9 mouse cellular contexts compared by ENCODE assay signal in the genomic region with DNA sequence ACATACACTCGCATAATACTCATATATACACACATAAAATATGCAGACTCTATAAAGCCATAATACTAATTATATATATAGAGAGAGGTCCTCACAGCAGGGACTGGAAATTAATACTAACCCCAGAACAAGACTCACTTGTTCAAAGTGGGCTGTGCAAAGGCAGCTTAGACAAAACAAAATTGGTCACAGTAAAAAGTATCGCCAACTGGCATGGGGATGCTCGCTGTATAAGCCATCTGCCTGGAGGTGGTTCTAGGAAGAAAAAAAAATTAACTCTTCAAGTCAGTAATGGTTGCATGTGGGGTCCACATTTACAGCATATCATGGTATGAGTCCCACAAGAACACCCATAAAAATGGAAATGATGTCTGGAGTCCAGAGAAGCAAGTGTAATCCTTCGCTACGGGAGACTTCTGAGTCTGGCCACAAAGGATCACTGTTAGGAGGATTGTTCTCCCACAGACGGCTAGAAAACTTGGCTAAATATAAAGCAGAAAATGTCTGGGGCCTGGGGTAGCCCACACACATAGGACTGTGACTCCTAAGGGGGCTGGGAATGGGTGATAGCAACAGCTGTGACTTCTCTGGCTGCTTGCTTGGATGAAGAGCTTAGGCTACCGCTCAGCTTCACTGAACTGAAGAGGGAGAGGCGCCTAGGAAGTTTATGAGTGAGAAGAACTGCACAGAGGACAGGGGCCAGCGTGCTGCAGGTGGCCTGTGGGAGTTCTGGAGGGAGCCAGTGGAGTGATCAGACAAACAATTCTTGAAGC. TPM values are rescaled to one million over a fixed set of nuclear protein-coding genes. Genes with fewer than 3 reads are reported as not detected.
A peak's percentile ranks its signal among the peaks of the same experiment; 100 is the strongest.
DNase-seq lines count a peak whose midpoint lies in the region; ATAC-seq and TF ChIP-seq lines count a peak whose summit lies in the region.
"Had no signal": no experiment of that assay in that cellular context is flagged by ENCODE, and none has a peak within 500 bp of the region (broad histone marks: within the 10 kb centered on the region; RNA-seq: fewer than 3 reads in every experiment).

No protein-coding gene starts in this region.

- H3K36me3 ChIP-seq in embryonic facial prominence, embryonic 13.5 days = no peaks in the 10 kb centered on the region
- no peaks in the 10 kb centered on the region for H3K36me3 ChIP-seq in limb, embryonic 13.5 days

- no peaks in the 10 kb centered on the region for H3K9me3 ChIP-seq in embryonic facial prominence, embryonic 13.5 days
- H3K9me3 ChIP-seq in limb, embryonic 13.5 days = no peaks in the 10 kb centered on the region

- peak; percentile 66 for DNase-seq in kidney, postnatal 10 days
- DNase-seq in kidney, postnatal 14 days = no peak
- DNase-seq in brain, embryonic 14.5 days (ENCODE audit: low read depth) = peak; percentile 48
- no peak for DNase-seq in adrenal gland, adult 2 months
- DNase-seq in yolk sac, embryonic 10.5 days (ENCODE audit: low spot score) = no peak
- DNase-seq: embryo, embryonic 11 days; gastrocnemius, postnatal 25 days had no signal

- H3K27me3 ChIP-seq in embryonic facial prominence, embryonic 13.5 days = no peaks in the 10 kb centered on the region; the same call in 1 of the 2 replicates
- H3K27me3 ChIP-seq in limb, embryonic 13.5 days = no peaks in the 10 kb centered on the region

- WGBS in embryonic facial prominence, embryonic 13.5 days = 56% methylated on average over 9 of the region's 9 CpGs
- WGBS in limb, embryonic 13.5 days = 43% methylated on average over 9 of the region's 9 CpGs

- H3K4me2 ChIP-seq in embryonic facial prominence, embryonic 13.5 days = no peak overlapping the region
- 0 out of 2 replicates have a peak overlapping the region, but pooled peaks have one; percentile 2 for H3K4me2 ChIP-seq in limb, embryonic 13.5 days (replicated peaks)

- H3K9ac ChIP-seq in embryonic facial prominence, embryonic 13.5 days = 0 out of 2 replicates have a peak overlapping the region, but pooled peaks have one; percentile 6
- H3K9ac ChIP-seq in limb, embryonic 13.5 days = no peak overlapping the region

- no peak for TF ChIP-seq CTCF in brain, embryonic 14.5 days (IDR thresholded peaks at IDR 0.05; ENCODE audit: borderline replicate concordance, extremely low read depth, insufficient read depth, insufficient read length)

- TF ChIP-seq POLR2A in brain, embryonic 14.5 days (IDR thresholded peaks at IDR 0.05; ENCODE audit: borderline replicate concordance, extremely low read depth, insufficient read depth, insufficient read length, poor library complexity, severe bottlenecking) = no peak

- H3K4me1 ChIP-seq in embryonic facial prominence, embryonic 13.5 days = peaks cover 33% of the 10 kb centered on the region
- peaks cover 43% of the 10 kb centered on the region for H3K4me1 ChIP-seq in limb, embryonic 13.5 days

- no peak for ATAC-seq in embryonic facial prominence, embryonic 13.5 days (ENCODE audit: insufficient number of reproducible peaks, insufficient read depth, low FRiP score, low TSS enrichment, low read depth)
- ATAC-seq in limb, embryonic 13.5 days (ENCODE audit: low FRiP score, low read depth) = peak; percentile 72

- H3K27ac ChIP-seq in embryonic facial prominence, embryonic 13.5 days = peak overlapping the region; percentile 39; the same call in 1 of the 2 replicates
- H3K27ac ChIP-seq in limb, embryonic 13.5 days = peak overlapping the region; percentile 69

- no peak overlapping the region for H3K4me3 ChIP-seq in embryonic facial prominence, embryonic 13.5 days
- no peak overlapping the region for H3K4me3 ChIP-seq in limb, embryonic 13.5 days

RNA-seq across cellular contexts. Expression of gene Lpin2, which starts 52.7 kb away (rescaled TPM):
- polyA plus RNA-seq in brain, embryonic 14.5 days (2012; rRNA removed) = 20.4 and 34.5 TPM in 2 replicates
- 49.9 and 52.2 TPM in 2 replicates for polyA plus RNA-seq in embryonic facial prominence, embryonic 13.5 days (2015; fragmentation: Nextera tagmentation; extraction: Ambion mirVana)
- 54.1 and 56.9 TPM in 2 replicates for polyA plus RNA-seq in limb, embryonic 13.5 days (2015; fragmentation: Nextera tagmentation; extraction: Ambion mirVana)
- 10 to 100 TPM; 38.1 to 43.0 TPM for total RNA-seq in adrenal gland, adult 2 months (2021)
- 7.0 and 8.2 TPM in 2 replicates for polyA plus RNA-seq in adrenal gland, adult 2 months (2012; rRNA removed)

Comparison
In these comparisons a context has a peak if more than half of its experiments do, and no peak if none do; other contexts are left out.
1. DNase-seq: peak in kidney, postnatal 10 days (single experiment) and brain, embryonic 14.5 days (single experiment); none in kidney, postnatal 14 days (single experiment), adrenal gland, adult 2 months (single experiment) and yolk sac, embryonic 10.5 days (single experiment).